Mouse (Mus musculus): ENCODE data around the gene Rnf13. TPM values are rescaled to one million over a fixed set of nuclear protein-coding genes. Genes with fewer than 3 reads are reported as not detected.
A peak's percentile ranks its signal among the peaks of the same experiment; 100 is the strongest.

The Rnf13 gene
- total RNA-seq (2012; rRNA removed) (16.4 and 18.8 TPM in 2 replicates), polyA plus RNA-seq (2012; ENCODE audit: insufficient read depth in 1 of 2, insufficient read length in 2 of 2, low read depth in 1 of 2, low replicate concordance in 2 of 2, missing spikeins in 1 of 2) (10 to 100 TPM in 1 of 2 experiments, not detected in 1; 26.1 TPM)

GRCm38 (mm10) chr3:57735511-57736370 lies at the start of gene Rnf13:
TSS of gene Rnf13 (plus strand) at chr3:57736062.
- Histone ChIP-seq H3K9me3 (replicated peaks; ENCODE audit: insufficient read depth, low read length) (no peaks in the 10 kb centered on the region), H3K79me2 (ENCODE audit: control insufficient read depth, insufficient read depth, low read length, poor library complexity) (peaks cover 13% of the 10 kb centered on the region), H3K27me3 (ENCODE audit: control insufficient read depth in 1 of 2, insufficient read depth in 2 of 2, low read length in 2 of 2) (no peaks in the 10 kb centered on the region), H3K4me1 (ENCODE audit: control insufficient read depth in 1 of 2, insufficient read depth in 2 of 2, low read length in 2 of 2) (peaks cover 3 to 11% of the 10 kb centered on the region in 2 experiments), H3K36me3 (ENCODE audit: control insufficient read depth in 1 of 2, insufficient read depth in 2 of 2, low read length in 2 of 2) (peaks cover 0 to 26% of the 10 kb centered on the region in 2 experiments; a peak in 2 of 4 replicates), H3K4me3 (ENCODE audit: control insufficient read depth in 1 of 2, insufficient read depth in 1 of 2, low read depth in 2 of 2, low read length in 2 of 2) (peak within 1 kb of the TSS; percentile 80 to 97), H3K9ac (ENCODE audit: control insufficient read depth, low read depth, low read length, poor library complexity, severe bottlenecking) (peak within 1 kb of the TSS; percentile 86), H3K27ac (ENCODE audit: control insufficient read depth, low read depth, low read length) (peak within 1 kb of the TSS; percentile 84)
- DNase-seq (ENCODE audit: low read depth, low spot score) = peak; percentile 96
- TF ChIP-seq TCF12 (IDR thresholded peaks at IDR 0.05; ENCODE audit: low read depth, low read length) (peak; percentile 43; the same call in 1 of the 2 replicates), MYC (IDR thresholded peaks at IDR 0.05; ENCODE audit: low read depth, low read length) (peak; percentile 70), ZMIZ1 (IDR thresholded peaks at IDR 0.05; ENCODE audit: low read depth, low read length) (peak; percentile 84), RAD21 (IDR thresholded peaks at IDR 0.05; ENCODE audit: low read depth, low read length) (no peak), UBTF (IDR thresholded peaks at IDR 0.05; ENCODE audit: borderline replicate concordance, insufficient read depth, low read depth, low read length) (peak; percentile 88; the same call in 1 of the 2 replicates), POLR2AphosphoS2 (IDR thresholded peaks at IDR 0.05; ENCODE audit: low read length) (peak; percentile 27; the same call in 1 of the 2 replicates), MAZ (IDR thresholded peaks at IDR 0.05; ENCODE audit: low read depth, low read length) (peak; percentile 77), HCFC1 (IDR thresholded peaks at IDR 0.05; ENCODE audit: low read depth, low read length) (peak; percentile 76; the same call in 1 of the 2 replicates), TAL1 (IDR thresholded peaks at IDR 0.05; ENCODE audit: low read length) (no peak), USF1 (IDR thresholded peaks at IDR 0.05; ENCODE audit: low read depth, low read length) (peak; percentile 38), NRF1 (IDR thresholded peaks at IDR 0.05; ENCODE audit: insufficient read depth, low read depth, low read length, poor library complexity, severe bottlenecking) (peak; percentile 34; the same call in 1 of the 2 replicates), GATA1 (IDR thresholded peaks at IDR 0.05; ENCODE audit: low read depth, low read length) (no peak), ZNF384 (IDR thresholded peaks at IDR 0.05; ENCODE audit: low read depth, low read length) (no peak), ZKSCAN1 (IDR thresholded peaks at IDR 0.05; ENCODE audit: low read depth, low read length) (no peak), MXI1 (IDR thresholded peaks at IDR 0.05; ENCODE audit: low read depth, low read length) (peak; percentile 80), TBP (IDR thresholded peaks at IDR 0.05; ENCODE audit: low read depth, low read length) (peak; percentile 80), MAX (IDR thresholded peaks at IDR 0.05; ENCODE audit: low read length) (peak; percentile 57), NELFE (IDR thresholded peaks at IDR 0.05; ENCODE audit: low read depth, low read length) (peak; percentile 75), CHD2 (IDR thresholded peaks at IDR 0.05; ENCODE audit: low read length) (peak; percentile 83), ELF1 (IDR thresholded peaks at IDR 0.05; ENCODE audit: low read depth, low read length) (peak; percentile 71), SIN3A (IDR thresholded peaks at IDR 0.05; ENCODE audit: low read length) (peak; percentile 68), POLR2A (IDR thresholded peaks at IDR 0.05; ENCODE audit: control insufficient read depth in 1 of 2, insufficient read depth in 1 of 2, low read depth in 1 of 2, low read length in 2 of 2, poor library complexity in 1 of 2) (peak; percentile 56 to 73), CTCF (IDR thresholded peaks at IDR 0.05 in 2 of 3, conservative IDR thresholded peaks at IDR 0.05 in 1 of 3; ENCODE audit: control insufficient read depth in 1 of 3, insufficient read depth in 1 of 3, low read depth in 2 of 3, low read length in 3 of 3, poor library complexity in 1 of 3, severe bottlenecking in 1 of 3) (no peak), CHD1 (IDR thresholded peaks at IDR 0.05; ENCODE audit: low read depth, low read length) (no peak), RCOR1 (IDR thresholded peaks at IDR 0.05; ENCODE audit: low read depth, low read length) (0 out of 2 replicates have a peak, but pooled peaks have one; percentile 14), KAT2A (conservative IDR thresholded peaks at IDR 0.05; ENCODE audit: low read depth, low read length) (no peak; the same call in 1 of the 2 replicates), MAFK (IDR thresholded peaks at IDR 0.05; ENCODE audit: borderline replicate concordance, low read depth, low read length) (no peak), MEF2A (IDR thresholded peaks at IDR 0.05; ENCODE audit: extremely low read depth, insufficient replicate concordance, low read depth, low read length, poor library complexity, severe bottlenecking) (no peak), JUND (IDR thresholded peaks at IDR 0.05; ENCODE audit: low read depth, low read length) (no peak), MYB (IDR thresholded peaks at IDR 0.05; ENCODE audit: low read depth, low read length) (no peak), BHLHE40 (IDR thresholded peaks at IDR 0.05; ENCODE audit: borderline replicate concordance, low read depth, low read length) (no peak)

Measured in MEL (cell line).